Mouse (Mus musculus): ENCODE measurements around the gene Ccdc173. TPM values are rescaled to one million over a fixed set of nuclear protein-coding genes. Genes with fewer than 3 reads are reported as not detected.
"Not testable (repeated sequence)": the region's sequence is repeated elsewhere in the genome, so short reads cannot be mapped to it uniquely, and the experiment has no call there.

Gene Ccdc173
- polyA plus RNA-seq, 1 experiment: not detected

DNA sequence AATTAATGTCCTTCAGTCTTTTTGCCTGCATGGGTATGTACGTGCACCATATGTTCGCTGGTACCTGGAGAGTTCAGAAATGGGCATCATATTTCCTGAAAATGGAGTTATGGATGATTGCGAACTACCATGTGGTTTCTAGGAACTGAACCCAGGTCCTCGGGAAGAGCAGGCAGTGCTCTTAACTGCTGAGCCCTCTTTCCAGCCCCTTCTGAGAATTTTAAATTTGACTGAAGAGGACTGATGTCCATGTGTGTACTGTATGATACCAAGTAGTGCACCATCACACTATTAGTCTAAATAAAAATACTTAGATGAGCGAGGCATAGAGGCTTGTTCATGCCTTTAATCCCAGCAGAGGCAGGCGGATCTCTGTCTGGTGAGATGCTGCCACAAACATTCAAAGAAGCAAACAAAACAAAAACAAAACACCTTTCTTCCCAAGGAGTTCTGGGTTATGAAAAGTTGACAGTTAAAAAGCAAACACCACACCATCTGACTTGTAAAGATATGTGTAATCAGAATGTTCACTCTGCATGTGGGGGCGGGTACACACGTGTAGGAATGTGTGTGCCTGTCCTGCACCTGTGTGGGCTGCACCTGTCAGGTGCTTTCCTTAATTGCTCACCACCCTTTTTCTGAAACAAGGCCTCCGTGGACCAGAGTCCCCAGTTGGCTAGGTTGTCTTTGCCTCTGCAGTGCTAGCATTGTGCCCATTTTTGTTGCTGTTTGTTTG, 29.1 kb upstream of the Ccdc173 start:
- no peaks in the 10 kb centered on the region; the same call in 1 of the 2 replicates for H3K27me3 ChIP-seq (ENCODE audit: control insufficient read depth, insufficient read depth, low read length)
- WGBS: 67% methylated on average over 9 of the region's 9 CpGs
- H3K27ac ChIP-seq (ENCODE audit: insufficient read depth, low read depth, low read length): no peak overlapping the region
- no peak overlapping the region for H3K4me3 ChIP-seq (ENCODE audit: low read depth, low read length)
- H3K4me1 ChIP-seq (ENCODE audit: control insufficient read depth, insufficient read depth, insufficient read length, low read length): no peaks in the 10 kb centered on the region; the same call in 1 of the 2 replicates
- TF ChIP-seq POLR2A (IDR thresholded peaks at IDR 0.05; ENCODE audit: low read depth, low read length) (no peak), CTCF (IDR thresholded peaks at IDR 0.05; ENCODE audit: extremely low read depth, insufficient read length, insufficient replicate concordance, low read depth, low read length) (no peak)
- H3K36me3 ChIP-seq (ENCODE audit: control insufficient read depth, insufficient read depth, low read length): no peaks in the 10 kb centered on the region

- Histone ChIP-seq H3K27ac (ENCODE audit: insufficient read depth, low read depth, low read length) (0 out of 2 replicates have a peak overlapping the region, but pooled peaks have one; percentile 22), H3K4me3 (ENCODE audit: low read depth, low read length) (no peak overlapping the region), H3K4me1 (ENCODE audit: control insufficient read depth, insufficient read depth, insufficient read length, low read length) (no peaks in the 10 kb centered on the region), H3K27me3 (ENCODE audit: control insufficient read depth, insufficient read depth, low read length) (no peaks in the 10 kb centered on the region), H3K36me3 (ENCODE audit: control insufficient read depth, insufficient read depth, low read length) (no peaks in the 10 kb centered on the region)
- TF ChIP-seq CTCF (IDR thresholded peaks at IDR 0.05; ENCODE audit: extremely low read depth, insufficient read length, insufficient replicate concordance, low read depth, low read length) (no peak), POLR2A (IDR thresholded peaks at IDR 0.05; ENCODE audit: low read depth, low read length) (no peak)
- WGBS: 16% methylated on average over 5 of the region's 5 CpGs
Observed at GRCm38 (mm10) chr2:69816575-69816974, 27.2 kb upstream of the Ccdc173 start.

DNA sequence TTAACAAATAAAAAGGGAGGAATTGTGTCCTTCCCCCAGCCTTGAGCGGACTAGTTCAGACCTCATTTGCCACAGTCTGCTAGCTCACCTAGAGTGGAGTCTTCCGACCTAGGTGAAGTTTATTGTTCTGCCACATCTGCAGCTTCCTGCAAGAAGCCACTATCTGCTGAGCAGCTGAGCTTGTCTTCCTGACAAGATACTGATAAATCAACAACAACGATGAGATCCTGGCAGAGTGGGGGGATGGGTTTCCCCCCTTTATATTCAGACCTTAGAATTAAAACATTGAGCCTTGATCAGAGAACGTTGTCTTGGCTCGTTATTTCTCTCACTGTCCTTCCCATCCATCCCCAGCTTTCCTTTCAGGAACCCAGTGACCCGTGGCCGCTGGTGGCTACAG, 22.0 kb upstream of the Ccdc173 start:
- not testable (repeated sequence) for H3K36me3 ChIP-seq (ENCODE audit: control insufficient read depth, insufficient read depth, low read length); H3K27ac ChIP-seq (ENCODE audit: insufficient read depth, low read depth, low read length); H3K4me3 ChIP-seq (ENCODE audit: low read depth, low read length); H3K27me3 ChIP-seq (ENCODE audit: control insufficient read depth, insufficient read depth, low read length); H3K4me1 ChIP-seq (ENCODE audit: control insufficient read depth, insufficient read depth, insufficient read length, low read length)
- WGBS: 61% methylated on average over 7 of the region's 7 CpGs

DNA sequence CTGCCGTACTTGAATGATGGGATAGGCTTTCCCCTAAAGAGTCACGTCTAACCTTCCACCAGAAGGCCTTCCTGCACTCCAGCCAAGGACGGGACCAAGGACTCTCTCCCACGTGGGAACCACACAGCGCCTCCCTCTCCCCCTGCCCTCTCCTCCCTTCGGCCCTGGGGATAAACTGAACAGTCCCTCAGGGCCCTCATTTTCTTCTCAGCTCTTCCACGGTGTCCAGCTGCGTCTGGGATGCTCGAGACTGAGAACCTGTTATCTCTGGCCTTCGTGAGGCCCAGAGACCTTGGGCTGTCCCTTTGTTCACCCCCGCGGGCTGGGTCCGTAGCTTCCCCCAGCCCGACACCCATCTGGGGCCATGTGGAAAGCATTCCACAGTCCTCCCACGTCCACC, 20.8 kb upstream of the Ccdc173 start:
- WGBS: 74% methylated on average over 15 of the region's 15 CpGs
- H3K36me3 ChIP-seq (ENCODE audit: control insufficient read depth, insufficient read depth, low read length): no peaks in the 10 kb centered on the region
- H3K27me3 ChIP-seq (ENCODE audit: control insufficient read depth, insufficient read depth, low read length): no peaks in the 10 kb centered on the region
- H3K4me1 ChIP-seq (ENCODE audit: control insufficient read depth, insufficient read depth, insufficient read length, low read length): no peaks in the 10 kb centered on the region
- H3K4me3 ChIP-seq (ENCODE audit: low read depth, low read length): no peak overlapping the region
- TF ChIP-seq CTCF (IDR thresholded peaks at IDR 0.05; ENCODE audit: extremely low read depth, insufficient read length, insufficient replicate concordance, low read depth, low read length): no peak
- no peak for TF ChIP-seq POLR2A (IDR thresholded peaks at IDR 0.05; ENCODE audit: low read depth, low read length)
- no peak overlapping the region for H3K27ac ChIP-seq (ENCODE audit: insufficient read depth, low read depth, low read length)

DNA sequence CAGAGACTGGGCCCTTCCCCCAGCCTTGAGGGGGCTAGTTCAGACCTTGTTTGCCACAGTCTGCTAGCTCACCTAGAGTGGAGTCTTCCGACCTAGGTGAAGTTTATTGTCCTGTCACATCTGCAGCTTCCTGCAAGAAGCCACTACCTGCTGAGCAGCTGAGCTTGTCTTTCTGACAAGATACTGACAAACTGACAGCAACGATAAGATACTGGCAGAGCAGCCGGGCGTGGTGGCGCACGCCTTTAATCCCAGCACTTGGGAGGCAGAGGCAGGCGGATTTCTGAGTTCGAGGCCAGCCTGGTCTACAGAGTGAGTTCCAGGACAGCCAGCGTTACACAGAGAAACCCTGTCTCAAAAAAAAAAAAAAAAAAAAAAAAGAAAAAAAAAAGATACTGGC, 15.3 kb upstream of the Ccdc173 start:
- not testable (repeated sequence) for H3K36me3 ChIP-seq (ENCODE audit: control insufficient read depth, insufficient read depth, low read length); H3K27me3 ChIP-seq (ENCODE audit: control insufficient read depth, insufficient read depth, low read length); H3K4me1 ChIP-seq (ENCODE audit: control insufficient read depth, insufficient read depth, insufficient read length, low read length); H3K4me3 ChIP-seq (ENCODE audit: low read depth, low read length); H3K27ac ChIP-seq (ENCODE audit: insufficient read depth, low read depth, low read length)
- 83% methylated on average over 8 of the region's 9 CpGs for WGBS

DNA sequence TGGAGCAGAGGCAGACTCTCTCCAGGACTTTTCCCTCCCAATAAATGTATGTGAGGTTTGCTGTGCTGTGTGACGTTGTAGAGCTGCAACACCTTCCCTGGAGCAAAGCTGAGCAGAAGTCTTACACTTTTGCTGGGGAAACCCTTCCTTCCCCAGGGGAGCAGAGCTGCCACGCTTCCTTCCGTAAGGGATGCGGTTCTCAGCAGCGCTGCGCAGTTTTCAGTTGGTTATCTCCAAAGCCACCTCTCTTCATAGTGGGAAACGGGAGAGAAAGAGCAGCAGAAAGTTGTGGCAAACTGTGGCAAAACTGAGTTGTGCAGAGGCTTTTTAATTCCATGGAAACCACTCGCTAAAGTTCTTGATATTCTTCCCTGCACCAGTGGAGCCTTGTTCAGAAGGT, 14.4 kb upstream of the Ccdc173 start:
- H3K27ac ChIP-seq (ENCODE audit: insufficient read depth, low read depth, low read length): no peak overlapping the region
- TF ChIP-seq POLR2A (IDR thresholded peaks at IDR 0.05; ENCODE audit: low read depth, low read length) (no peak), CTCF (IDR thresholded peaks at IDR 0.05; ENCODE audit: extremely low read depth, insufficient read length, insufficient replicate concordance, low read depth, low read length) (no peak)
- H3K4me3 ChIP-seq (ENCODE audit: low read depth, low read length): no peak overlapping the region
- H3K27me3 ChIP-seq (ENCODE audit: control insufficient read depth, insufficient read depth, low read length): no peaks in the 10 kb centered on the region
- H3K4me1 ChIP-seq (ENCODE audit: control insufficient read depth, insufficient read depth, insufficient read length, low read length): peaks cover 4% of the 10 kb centered on the region
- 90% methylated on average over 8 of the region's 8 CpGs for WGBS
- no peaks in the 10 kb centered on the region for H3K36me3 ChIP-seq (ENCODE audit: control insufficient read depth, insufficient read depth, low read length)

- TF ChIP-seq POLR2A (IDR thresholded peaks at IDR 0.05; ENCODE audit: low read depth, low read length) (0 out of 2 replicates have a peak, but pooled peaks have one; percentile 30), CTCF (IDR thresholded peaks at IDR 0.05; ENCODE audit: extremely low read depth, insufficient read length, insufficient replicate concordance, low read depth, low read length) (peak; percentile 97)
- H3K27ac ChIP-seq (ENCODE audit: insufficient read depth, low read depth, low read length): no peak overlapping the region
- no peaks in the 10 kb centered on the region for H3K36me3 ChIP-seq (ENCODE audit: control insufficient read depth, insufficient read depth, low read length)
- H3K4me3 ChIP-seq (ENCODE audit: low read depth, low read length): peak overlapping the region; percentile 65
- no peaks in the 10 kb centered on the region for H3K27me3 ChIP-seq (ENCODE audit: control insufficient read depth, insufficient read depth, low read length)
- WGBS: 24% methylated on average over 5 of the region's 5 CpGs
- peaks cover 4% of the 10 kb centered on the region for H3K4me1 ChIP-seq (ENCODE audit: control insufficient read depth, insufficient read depth, insufficient read length, low read length)
Observed at GRCm38 (mm10) chr2:69802911-69803312, 13.5 kb upstream of the Ccdc173 start.

Data from small intestine, adult 2 months (tissue).